Comparison of ENCODE assay signal across 8 mouse cellular contexts in the genomic region with DNA sequence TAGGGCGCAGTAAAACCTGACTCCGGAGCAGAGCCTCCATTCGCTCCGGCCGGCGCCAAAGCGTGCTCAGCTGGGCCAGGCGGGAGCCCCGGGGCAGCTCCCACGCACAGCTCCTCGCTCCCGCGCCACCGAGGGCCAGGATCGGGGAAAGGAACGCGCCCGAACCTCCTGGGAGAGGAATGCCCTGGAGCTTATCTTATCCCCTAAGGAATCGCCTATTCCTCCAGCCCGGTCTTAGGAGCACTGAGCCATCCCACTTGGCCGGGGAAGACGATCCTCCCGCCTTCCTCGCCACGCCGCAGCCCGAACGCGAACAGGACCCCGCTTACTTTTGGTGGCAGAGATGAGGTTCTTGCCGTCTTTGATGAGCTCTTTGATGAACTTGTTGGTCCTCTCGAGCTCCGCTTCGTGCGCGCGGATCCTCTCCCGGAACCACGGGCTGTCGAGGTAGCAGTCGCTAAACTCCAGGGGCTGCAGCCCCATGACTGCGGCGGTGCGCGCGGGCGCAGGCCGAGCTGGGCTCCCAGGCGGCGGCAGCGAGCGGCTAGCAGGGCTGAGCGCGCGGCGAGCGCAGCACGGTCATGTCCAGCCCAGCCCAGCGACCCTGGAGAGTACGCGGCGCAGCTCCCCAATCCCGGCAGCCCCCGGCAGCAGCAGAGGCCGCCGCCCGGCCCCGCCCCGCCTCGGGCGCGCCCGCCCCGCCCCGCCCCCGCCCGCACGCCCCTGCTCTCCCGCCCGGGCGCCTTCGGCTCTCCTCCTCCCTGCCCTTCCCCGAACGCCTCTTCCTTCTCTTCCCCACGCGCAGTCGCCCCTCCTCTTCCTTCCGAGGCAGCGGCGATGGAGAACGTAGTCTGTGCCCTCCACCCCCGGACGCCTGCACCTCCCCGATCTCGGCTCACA. TPM values are rescaled to one million over a fixed set of nuclear protein-coding genes. Genes with fewer than 3 reads are reported as not detected.
A peak's percentile ranks its signal among the peaks of the same experiment; 100 is the strongest.
DNase-seq lines count a peak whose midpoint lies in the region; ATAC-seq and TF ChIP-seq lines count a peak whose summit lies in the region.

A gene (minus strand): TSS at position 653 of the 900 bp plus-strand sequence.

- no peaks in the 10 kb centered on the region for H3K36me3 ChIP-seq in E14TG2a.4 (ENCODE audit: insufficient read depth, low read length)
- H3K36me3 ChIP-seq in forebrain, embryonic 12.5 days (replicated peaks), result no peaks in the 10 kb centered on the region
- no peaks in the 10 kb centered on the region for H3K36me3 ChIP-seq in heart, postnatal 0 days (replicated peaks; ENCODE audit: control insufficient read depth, insufficient read depth, low read length)
- no peaks in the 10 kb centered on the region for H3K36me3 ChIP-seq in lung, embryonic 15.5 days
- H3K36me3 ChIP-seq in thymus, adult 2 months (ENCODE audit: control insufficient read depth, insufficient read depth, low read length), result no peaks in the 10 kb centered on the region

- peak; percentile 65 for DNase-seq in c-Kit-positive CD71-negative TER-119-negative erythroid progenitor cells, embryonic 14.5 days (ENCODE audit: low read depth)
- peak; percentile 90 for DNase-seq in heart, postnatal 0 days (ENCODE audit: low spot score)
- peak; percentile 89 to 94 for DNase-seq in kidney, postnatal 4 days
- peak; percentile 89 for DNase-seq in thymus, adult 2 months

- peaks cover 34% of the 10 kb centered on the region for H3K4me1 ChIP-seq in E14TG2a.4 (replicated peaks; ENCODE audit: low read depth, low read length)
- H3K4me1 ChIP-seq in forebrain, embryonic 12.5 days, result peaks cover 20% of the 10 kb centered on the region
- H3K4me1 ChIP-seq in heart, postnatal 0 days (ENCODE audit: control insufficient read depth, insufficient read depth), result peaks cover 26% of the 10 kb centered on the region
- peaks cover 24% of the 10 kb centered on the region for H3K4me1 ChIP-seq in lung, embryonic 15.5 days
- peaks cover 9% of the 10 kb centered on the region for H3K4me1 ChIP-seq in olfactory bulb, adult 2 months (ENCODE audit: control insufficient read depth, insufficient read depth, low read length)
- peaks cover 10% of the 10 kb centered on the region for H3K4me1 ChIP-seq in thymus, adult 2 months (replicated peaks; ENCODE audit: control insufficient read depth, insufficient read depth, low read length)

- WGBS in forebrain, embryonic 12.5 days, result under 1% methylated on average over 71 of the region's 95 CpGs
- under 1% methylated on average over 68 of the region's 95 CpGs for WGBS in heart, postnatal 0 days
- under 1% methylated on average over 63 of the region's 95 CpGs for WGBS in lung, embryonic 15.5 days
- under 1% methylated on average over 79 of the region's 95 CpGs for WGBS in olfactory bulb, adult 2 months
- WGBS in thymus, adult 2 months, result under 1% methylated on average over 84 of the region's 95 CpGs

- H3K4me2 ChIP-seq in forebrain, embryonic 12.5 days, result peak within 1 kb of the TSS; percentile 90
- peak within 1 kb of the TSS; percentile 68 for H3K4me2 ChIP-seq in heart, postnatal 0 days (ENCODE audit: low read depth, low read length)
- peak within 1 kb of the TSS; percentile 75 for H3K4me2 ChIP-seq in lung, embryonic 15.5 days

- peak within 1 kb of the TSS; percentile 46; the same call in 1 of the 2 replicates for H3K27ac ChIP-seq in forebrain, embryonic 12.5 days
- H3K27ac ChIP-seq in heart, postnatal 0 days (ENCODE audit: low read depth), result peak within 1 kb of the TSS; percentile 86
- H3K27ac ChIP-seq in lung, embryonic 15.5 days, result peak within 1 kb of the TSS; percentile 91
- no peak within 1 kb of the TSS for H3K27ac ChIP-seq in olfactory bulb, adult 2 months (ENCODE audit: insufficient read depth, low read depth, low read length)
- no peak within 1 kb of the TSS for H3K27ac ChIP-seq in thymus, adult 2 months (ENCODE audit: control insufficient read depth, insufficient read depth, low read length)

- ATAC-seq in forebrain, embryonic 12.5 days (ENCODE audit: low FRiP score), result peak; percentile 94
- ATAC-seq in heart, postnatal 0 days (ENCODE audit: insufficient read depth, low read depth), result peak; percentile 90
- peak; percentile 95 for ATAC-seq in lung, embryonic 15.5 days (ENCODE audit: borderline replicate concordance, extremely low read depth, low FRiP score, low TSS enrichment)

- H3K9me3 ChIP-seq in E14TG2a.4 (ENCODE audit: low read length), result no peaks in the 10 kb centered on the region
- no peaks in the 10 kb centered on the region for H3K9me3 ChIP-seq in forebrain, embryonic 12.5 days
- H3K9me3 ChIP-seq in heart, postnatal 0 days (replicated peaks; ENCODE audit: control insufficient read depth, low read length), result no peaks in the 10 kb centered on the region
- H3K9me3 ChIP-seq in lung, embryonic 15.5 days, result no peaks in the 10 kb centered on the region

- TF ChIP-seq POLR2A in olfactory bulb, adult 2 months (IDR thresholded peaks at IDR 0.05; ENCODE audit: insufficient read depth, low read depth, low read length), result no peak
- TF ChIP-seq POLR2A in thymus, adult 2 months (IDR thresholded peaks at IDR 0.05; ENCODE audit: control insufficient read depth, extremely low read depth, insufficient read depth, low read length, poor library complexity), result 0 out of 2 replicates have a peak, but pooled peaks have one; percentile 47

- peak within 1 kb of the TSS; percentile 87 for H3K4me3 ChIP-seq in E14TG2a.4 (replicated peaks; ENCODE audit: low read length)
- H3K4me3 ChIP-seq in forebrain, embryonic 12.5 days (replicated peaks), result peak within 1 kb of the TSS; percentile 66
- H3K4me3 ChIP-seq in heart, postnatal 0 days (ENCODE audit: low read depth, low read length), result peak within 1 kb of the TSS; percentile 69
- peak within 1 kb of the TSS; percentile 90 for H3K4me3 ChIP-seq in lung, embryonic 15.5 days
- H3K4me3 ChIP-seq in olfactory bulb, adult 2 months (ENCODE audit: insufficient read depth, low read depth, low read length), result peak within 1 kb of the TSS; percentile 61
- H3K4me3 ChIP-seq in thymus, adult 2 months (ENCODE audit: control insufficient read depth, insufficient read depth, low read length), result peak within 1 kb of the TSS; percentile 99

- no peak for TF ChIP-seq CTCF in E14TG2a.4 (conservative IDR thresholded peaks at IDR 0.05; ENCODE audit: low read length)
- TF ChIP-seq CTCF in heart, postnatal 0 days (IDR thresholded peaks at IDR 0.05; ENCODE audit: low read depth), result no peak
- TF ChIP-seq CTCF in olfactory bulb, adult 2 months (IDR thresholded peaks at IDR 0.05; ENCODE audit: insufficient read depth, low read depth, low read length), result no peak
- no peak for TF ChIP-seq CTCF in thymus, adult 2 months (IDR thresholded peaks at IDR 0.05; ENCODE audit: borderline replicate concordance, control insufficient read depth, extremely low read depth, insufficient read depth, low read length, poor library complexity)

- no peak for TF ChIP-seq EP300 in heart, postnatal 0 days (IDR thresholded peaks at IDR 0.05; ENCODE audit: low read depth)

- H3K27me3 ChIP-seq in E14TG2a.4 (ENCODE audit: insufficient read depth, low read length), result peaks cover 82% of the 10 kb centered on the region
- peaks cover 54% of the 10 kb centered on the region for H3K27me3 ChIP-seq in forebrain, embryonic 12.5 days
- no peaks in the 10 kb centered on the region for H3K27me3 ChIP-seq in heart, postnatal 0 days (ENCODE audit: control insufficient read depth, insufficient read depth, low read length)
- H3K27me3 ChIP-seq in lung, embryonic 15.5 days, result no peaks in the 10 kb centered on the region
- H3K27me3 ChIP-seq in thymus, adult 2 months (ENCODE audit: control insufficient read depth, insufficient read depth, low read length), result no peaks in the 10 kb centered on the region

- peak within 1 kb of the TSS; percentile 71 for H3K9ac ChIP-seq in forebrain, embryonic 12.5 days
- H3K9ac ChIP-seq in heart, postnatal 0 days (replicated peaks; ENCODE audit: low read depth, low read length), result peak within 1 kb of the TSS; percentile 82
- H3K9ac ChIP-seq in lung, embryonic 15.5 days, result peak within 1 kb of the TSS; percentile 92

RNA-seq across cellular contexts. Expression of the gene that starts here (rescaled TPM):
- polyA plus RNA-seq in forebrain, embryonic 12.5 days (2016; fragmentation: Nextera tagmentation; extraction: Ambion mirVana), result 9.7 and 11.4 TPM in 2 replicates
- total RNA-seq in heart, postnatal 0 days (2014; rRNA removed; ENCODE audit: low replicate concordance), result 33.3 and 37.8 TPM in 2 replicates
- polyA plus RNA-seq in heart, postnatal 0 days (2015; fragmentation: Nextera tagmentation; extraction: Ambion mirVana), result 23.6 and 25.5 TPM in 2 replicates
- polyA plus RNA-seq in lung, embryonic 15.5 days (2015; fragmentation: Nextera tagmentation; extraction: Ambion mirVana), result 23.0 and 23.8 TPM in 2 replicates
- polyA plus RNA-seq in olfactory bulb, adult 2 months (2012; ENCODE audit: insufficient read depth, insufficient read length, low replicate concordance, missing spikeins), result not detected in 2 replicates
- 12.9 and 13.2 TPM in 2 replicates for polyA plus RNA-seq in thymus, adult 2 months (2012; rRNA removed)

Comparison
In these comparisons a context has a peak if more than half of its experiments do, and no peak if none do; other contexts are left out.
1. H3K27ac ChIP-seq: peak in forebrain, embryonic 12.5 days (single experiment), heart, postnatal 0 days (single experiment) and lung, embryonic 15.5 days (single experiment); none in olfactory bulb, adult 2 months (single experiment) and thymus, adult 2 months (single experiment).
2. Peak in every context shown above with its lines, with median percentiles within 50 percentile points of each other: H3K4me3 ChIP-seq, DNase-seq, ATAC-seq, H3K4me2 ChIP-seq and H3K9ac ChIP-seq.